Mouse (Mus musculus) myocyte (in vitro differentiated cells): ENCODE data around the gene Zmynd15. TPM values are rescaled to one million over a fixed set of nuclear protein-coding genes. Genes with fewer than 3 reads are reported as not detected.

ENCODE experiments used
- H3K27me3 ChIP-seq: one replicate; pipeline ENCODE4 v1.6.1; 2011; ENCODE audit not compliant: control insufficient read depth, insufficient read depth, insufficient read length
- H3K36me3 ChIP-seq: one replicate; pipeline ENCODE4 v1.6.1; 2011; ENCODE audit not compliant: control insufficient read depth, insufficient read depth
- H3K4me2 ChIP-seq: one replicate; pipeline ENCODE4 v1.6.1; 2011; ENCODE audit warnings: low read depth, control low read depth
- H3K4me3 ChIP-seq: one replicate; pipeline ENCODE4 v1.5.1; 2011; ENCODE audit warnings: mild to moderate bottlenecking, control low read depth, moderate library complexity
- H3K79me2 ChIP-seq: one replicate; pipeline ENCODE4 v1.6.1; 2011; ENCODE audit not compliant: control insufficient read depth, insufficient read depth
- H3ac ChIP-seq: one replicate; pipeline ENCODE4 v1.6.1; 2011; ENCODE audit not compliant: control insufficient read depth, insufficient read length
- CEBPB ChIP-seq: IDR thresholded peaks from 2 replicates; pipeline ENCODE4 v1.6.1; 2011; ENCODE audit warnings: mild to moderate bottlenecking, moderate library complexity; ENCODE audit not compliant: poor library complexity, insufficient read depth, severe bottlenecking
- E2F4 ChIP-seq: IDR thresholded peaks from one replicate; pipeline ENCODE4 v1.6.1; 2011; ENCODE audit warnings: mild to moderate bottlenecking, control low read depth, moderate library complexity; ENCODE audit not compliant: insufficient read depth
- MAX ChIP-seq: IDR thresholded peaks from one replicate; pipeline ENCODE4 v1.6.1; 2011; ENCODE audit warnings: low read depth, mild to moderate bottlenecking, control low read depth
- MYOD1 ChIP-seq, 3 experiments: IDR thresholded peaks; one replicate each; pipeline ENCODE4 v1.6.1; 2011; ENCODE audit warnings: control low read depth in 2 of 3, low read depth in 2 of 3, mild to moderate bottlenecking in 2 of 3, moderate library complexity in 1 of 3; ENCODE audit not compliant: insufficient read length in 2 of 3, control insufficient read depth in 1 of 3
- MYOG ChIP-seq, 3 experiments: IDR thresholded peaks; one replicate each; pipeline ENCODE4 v1.6.1; 2011; ENCODE audit warnings: control low read depth in 2 of 3, low read depth in 2 of 3, mild to moderate bottlenecking in 2 of 3; ENCODE audit not compliant: insufficient read length in 2 of 3, control insufficient read depth in 1 of 3, insufficient read depth in 1 of 3
- POLR2A ChIP-seq: IDR thresholded peaks from one replicate; pipeline ENCODE4 v1.6.1; 2011; ENCODE audit warnings: low read depth, mild to moderate bottlenecking, control low read depth, moderate library complexity; ENCODE audit not compliant: insufficient read length
- POLR2AphosphoS2 ChIP-seq: IDR thresholded peaks from one replicate; pipeline ENCODE4 v1.6.1; 2011; ENCODE audit warnings: low read depth, control low read depth; ENCODE audit not compliant: insufficient read length
- REST ChIP-seq: IDR thresholded peaks from one replicate; pipeline ENCODE4 v1.6.1; 2011; ENCODE audit warnings: mild to moderate bottlenecking, control low read depth, moderate library complexity; ENCODE audit not compliant: insufficient read depth, insufficient read length
- SRF ChIP-seq: IDR thresholded peaks from one replicate; pipeline ENCODE4 v1.6.1; 2011; ENCODE audit warnings: low read depth; ENCODE audit not compliant: control insufficient read depth, insufficient read length
- TCF12 ChIP-seq: IDR thresholded peaks from one replicate; pipeline ENCODE4 v1.6.1; 2011; ENCODE audit warnings: mild to moderate bottlenecking, control low read depth; ENCODE audit not compliant: poor library complexity, insufficient read depth, severe bottlenecking
- TCF3 ChIP-seq: IDR thresholded peaks from one replicate; pipeline ENCODE4 v1.6.1; 2011; ENCODE audit warnings: low read depth, control low read depth; ENCODE audit not compliant: insufficient read length
- USF1 ChIP-seq: IDR thresholded peaks from one replicate; pipeline ENCODE4 v1.6.1; 2011; ENCODE audit warnings: low read depth, mild to moderate bottlenecking, control low read depth, moderate library complexity
- polyA plus RNA-seq: library from polyadenylated mRNA; unstranded; fragments of >200 nt; fragmentation: generic; extraction: Trizol; gene quantifications from one replicate; pipeline ENCODE4 v1.2.1, GENCODE M21; 2012; ENCODE audit warnings: missing spikeins

The Zmynd15 gene
- polyA plus RNA-seq, 1 experiment = not detected

DNA sequence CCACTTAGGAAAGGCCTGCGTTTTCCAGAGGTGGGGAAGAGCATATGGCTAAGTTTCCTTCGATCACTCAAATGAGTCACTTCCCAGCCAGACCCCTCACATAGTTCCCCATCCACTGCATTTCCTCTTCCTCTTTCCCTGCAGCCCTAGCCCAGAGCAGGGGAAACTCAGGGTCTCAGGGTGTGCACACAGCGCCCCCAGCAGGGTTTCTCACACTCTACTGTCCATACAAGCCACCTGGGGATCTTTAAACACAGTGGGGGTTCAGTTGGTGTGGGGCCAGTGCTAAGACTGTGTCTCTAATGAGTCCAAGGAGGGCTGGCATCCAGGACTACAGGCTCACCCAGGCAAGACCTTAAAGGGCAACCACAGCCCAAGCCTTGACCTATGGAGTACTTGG, 12.5 kb upstream of the Zmynd15 start:
- no peak for TF ChIP-seq MYOD1 (IDR thresholded peaks at IDR 0.05; ENCODE audit: control insufficient read depth in 1 of 3, insufficient read length in 2 of 3, low read depth in 2 of 3)
- TF ChIP-seq TCF3 = no peak
- no peak for TF ChIP-seq REST
- no peak for TF ChIP-seq E2F4
- TF ChIP-seq SRF = no peak
- TF ChIP-seq MAX = no peak
- TF ChIP-seq CEBPB = no peak
- no peak for TF ChIP-seq POLR2A
- TF ChIP-seq MYOG (IDR thresholded peaks at IDR 0.05; ENCODE audit: control insufficient read depth in 1 of 3, insufficient read depth in 1 of 3, insufficient read length in 2 of 3, low read depth in 2 of 3) = no peak
- TF ChIP-seq POLR2AphosphoS2 = no peak
- TF ChIP-seq USF1 = no peak
- no peak for TF ChIP-seq TCF12
- Histone ChIP-seq H3K79me2 (no peaks in the 10 kb centered on the region), H3K4me2 (no peak overlapping the region), H3K27me3 (no peaks in the 10 kb centered on the region), H3ac (no peak overlapping the region), H3K36me3 (peaks cover 4% of the 10 kb centered on the region), H3K4me3 (no peak overlapping the region)

DNA sequence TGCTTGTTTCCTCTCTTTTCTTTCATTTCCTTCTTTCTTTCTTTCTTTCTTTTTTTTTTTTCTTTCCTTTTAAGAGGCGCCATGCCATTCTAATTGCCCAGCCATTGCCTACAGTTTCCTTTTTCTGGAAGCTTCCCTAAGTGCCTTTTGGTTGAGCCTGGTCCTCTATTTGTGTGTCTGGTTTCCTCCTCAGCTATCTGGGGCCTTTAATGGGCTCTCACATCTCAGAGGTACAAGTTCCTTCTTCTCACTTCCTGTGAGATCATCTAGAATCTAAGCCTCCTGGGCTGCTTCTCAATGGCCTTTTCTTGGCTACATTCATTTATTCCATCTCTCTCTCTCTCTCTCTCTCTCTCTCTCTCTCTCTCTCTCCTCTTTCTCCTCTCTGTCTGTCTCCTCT, 11.9 kb upstream of the Zmynd15 start:
- peaks cover 2% of the 10 kb centered on the region for H3K79me2 ChIP-seq
- no peak overlapping the region for H3K4me3 ChIP-seq
- no peaks in the 10 kb centered on the region for H3K36me3 ChIP-seq
- H3K27me3 ChIP-seq = no peaks in the 10 kb centered on the region
- H3ac ChIP-seq = no peak overlapping the region
- no peak overlapping the region for H3K4me2 ChIP-seq
- no peak for TF ChIP-seq REST
- TF ChIP-seq MYOD1 (IDR thresholded peaks at IDR 0.05; ENCODE audit: control insufficient read depth in 1 of 3, insufficient read length in 2 of 3, low read depth in 2 of 3) = no peak
- TF ChIP-seq TCF3 = no peak
- no peak for TF ChIP-seq POLR2A
- no peak for TF ChIP-seq POLR2AphosphoS2
- no peak for TF ChIP-seq MYOG (IDR thresholded peaks at IDR 0.05; ENCODE audit: control insufficient read depth in 1 of 3, insufficient read depth in 1 of 3, insufficient read length in 2 of 3, low read depth in 2 of 3)
- no peak for TF ChIP-seq SRF
- TF ChIP-seq E2F4 = no peak
- no peak for TF ChIP-seq CEBPB
- no peak for TF ChIP-seq TCF12
- no peak for TF ChIP-seq MAX
- no peak for TF ChIP-seq USF1

DNA sequence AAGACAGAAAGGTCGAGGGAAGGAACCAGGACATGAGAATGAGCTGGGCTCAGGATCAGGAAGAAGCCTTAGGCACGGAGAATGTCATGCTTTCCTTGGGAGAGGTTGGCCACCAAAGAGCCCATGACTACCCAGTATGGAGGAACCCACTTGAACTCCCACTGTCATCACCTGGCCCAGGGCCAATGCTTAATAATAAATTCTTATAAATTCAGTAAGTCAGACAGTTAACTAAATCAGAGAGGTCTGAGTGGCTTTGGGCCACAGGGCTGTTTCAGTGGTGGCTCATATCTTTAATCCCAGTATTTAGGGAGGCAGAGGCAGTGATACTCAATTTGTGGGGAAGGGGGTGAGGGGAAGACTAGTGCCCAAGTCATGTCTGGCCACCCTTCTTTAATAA, 8.3 kb upstream of the Zmynd15 start:
- Histone ChIP-seq H3K36me3 (no peaks in the 10 kb centered on the region), H3K79me2 (peaks cover 11% of the 10 kb centered on the region), H3K4me3 (peak overlapping the region; percentile 48), H3ac (no peak overlapping the region), H3K27me3 (no peaks in the 10 kb centered on the region), H3K4me2 (no peak overlapping the region)
- TF ChIP-seq CEBPB = no peak
- no peak for TF ChIP-seq POLR2A
- no peak for TF ChIP-seq POLR2AphosphoS2
- TF ChIP-seq USF1 = no peak
- TF ChIP-seq TCF12 = no peak
- TF ChIP-seq MYOD1 (IDR thresholded peaks at IDR 0.05; ENCODE audit: control insufficient read depth in 1 of 3, insufficient read length in 2 of 3, low read depth in 2 of 3) = no peak
- no peak for TF ChIP-seq REST
- TF ChIP-seq E2F4 = no peak
- TF ChIP-seq SRF = no peak
- no peak for TF ChIP-seq MYOG (IDR thresholded peaks at IDR 0.05; ENCODE audit: control insufficient read depth in 1 of 3, insufficient read depth in 1 of 3, insufficient read length in 2 of 3, low read depth in 2 of 3)
- TF ChIP-seq TCF3 = no peak
- no peak for TF ChIP-seq MAX

DNA sequence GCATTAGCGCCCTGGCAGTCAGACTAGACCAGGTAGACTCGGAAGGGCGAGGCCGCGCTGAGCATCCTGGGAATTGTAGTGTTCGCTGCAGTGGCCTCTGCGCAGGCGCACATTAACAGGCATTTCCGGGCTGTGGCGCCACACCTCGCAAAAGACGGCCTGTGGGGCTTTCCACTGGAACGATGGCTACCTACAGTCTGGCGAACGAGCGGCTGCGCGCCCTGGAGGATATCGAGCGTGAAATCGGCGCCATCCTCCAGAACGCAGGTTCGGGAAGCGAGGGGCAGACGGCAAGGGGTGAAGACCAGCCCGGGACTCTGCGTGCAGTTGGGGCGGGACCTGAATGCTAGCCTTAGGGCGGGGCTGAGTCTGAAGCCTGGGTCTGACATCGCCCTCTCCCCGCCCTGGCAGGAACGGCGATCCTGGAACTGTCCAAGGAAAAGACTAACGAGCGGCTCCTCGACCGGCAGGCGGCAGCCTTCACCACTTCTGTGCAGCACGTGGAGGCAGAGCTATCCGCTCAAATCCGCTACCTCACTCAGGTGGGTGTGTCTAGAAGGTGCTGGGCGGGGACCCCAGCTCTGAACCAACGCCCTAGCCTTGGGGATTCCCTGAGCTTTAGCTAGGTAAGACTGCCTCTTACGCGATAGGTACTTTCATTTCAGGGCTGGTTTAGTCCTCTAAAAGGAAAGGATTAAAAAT, 7.3 kb upstream of the Zmynd15 start, which contains the start of gene Med11:
Med11 (plus strand) TSS at position 123 of the 702 bp plus-strand sequence.
- H3K4me3 ChIP-seq = peak within 1 kb of the TSS; percentile 48
- H3ac ChIP-seq = peak within 1 kb of the TSS; percentile 45
- no peaks in the 10 kb centered on the region for H3K27me3 ChIP-seq
- H3K36me3 ChIP-seq = no peaks in the 10 kb centered on the region
- no peak for TF ChIP-seq E2F4
- TF ChIP-seq USF1 = peak; percentile 60
- TF ChIP-seq MAX = peak; percentile 75
- TF ChIP-seq REST = no peak
- no peak for TF ChIP-seq MYOD1 (IDR thresholded peaks at IDR 0.05; ENCODE audit: control insufficient read depth in 1 of 3, insufficient read length in 2 of 3, low read depth in 2 of 3)
- peak; percentile 69 for TF ChIP-seq POLR2A
- peak; percentile 88 for TF ChIP-seq POLR2AphosphoS2
- no peak for TF ChIP-seq TCF12
- no peak for TF ChIP-seq CEBPB
- no peak for TF ChIP-seq MYOG (IDR thresholded peaks at IDR 0.05; ENCODE audit: control insufficient read depth in 1 of 3, insufficient read depth in 1 of 3, insufficient read length in 2 of 3, low read depth in 2 of 3)
- no peak for TF ChIP-seq SRF
- no peak for TF ChIP-seq TCF3
- peak within 1 kb of the TSS; percentile 98 for H3K4me2 ChIP-seq
- H3K79me2 ChIP-seq = peaks cover 11% of the 10 kb centered on the region
